Mouse (Mus musculus) testis, adult 10 weeks (tissue): ENCODE results near the gene Cenpq. TPM values are rescaled to one million over a fixed set of nuclear protein-coding genes. Genes with fewer than 3 reads are reported as not detected.

Experiments
- polyA plus RNA-seq: library from polyadenylated mRNA; stranded (reverse); fragments of 350-450 nt; fragmentation: Illumina TruSeq; extraction: RNeasy Lipid Tissue Mini Kit (QIAGEN cat#74804); gene quantifications from one replicate; pipeline ENCODE4 v1.2.3, GENCODE M21; 2014; ENCODE audit warnings: low read depth, low replicate concordance

Cenpq gene
- polyA plus RNA-seq: 77.4 TPM

GRCm38 (mm10) chr17:40934420-40935231, at the start of gene Cenpq, which contains the start of gene Mut:
Cenpq (minus strand) TSS chr17:40935047.
Mut (plus strand) TSS chr17:40934685.

GRCm38 (mm10) chr17:40914250-40914649, 20.6 kb downstream of the Cenpq start, which contains the start of gene Glyatl3:
Glyatl3 (minus strand) TSS chr17:40914350.

GRCm38 (mm10) chr17:40879924-40880691, 54.7 kb downstream of the Cenpq start, which contains the start of gene 9130008F23Rik:
9130008F23Rik (minus strand) TSS chr17:40880559.

Other genes starting within 250 kb of the Cenpq start
- gene Esp1, start 207.9 kb downstream of the Cenpq start, polyA plus RNA-seq: not detected
- 9,128 TPM for gene Crisp2, start 128.0 kb downstream of the Cenpq start, polyA plus RNA-seq
- not detected for gene Rhag, start 123.9 kb downstream of the Cenpq start, polyA plus RNA-seq
- gene 9130008F23Rik, start 54.5 kb downstream of the Cenpq start, polyA plus RNA-seq: 0.18 TPM
- gene Glyatl3, start 20.7 kb downstream of the Cenpq start, polyA plus RNA-seq: not detected
- 19.6 TPM for gene Mut, start 362 bp downstream of the Cenpq start, polyA plus RNA-seq